Mouse (Mus musculus) erythroblast, embryonic 14.5 days (primary cell): Measurements from ENCODE around the gene Ercc5. TPM values are rescaled to one million over a fixed set of nuclear protein-coding genes. Genes with fewer than 3 reads are reported as not detected.

Experiments used
- H3K27me3 ChIP-seq: 2 replicates; pipeline ENCODE4 v1.6.1; 2012; ENCODE audit warnings: inconsistent platforms; ENCODE audit not compliant: control insufficient read depth
- H3K36me3 ChIP-seq: 2 replicates; pipeline ENCODE4 v1.6.1; 2012; ENCODE audit warnings: mild to moderate bottlenecking, inconsistent platforms; ENCODE audit not compliant: control insufficient read depth
- H3K4me1 ChIP-seq: 2 replicates; pipeline ENCODE4 v1.6.1; 2012; ENCODE audit warnings: inconsistent platforms; ENCODE audit not compliant: control insufficient read depth
- H3K4me3 ChIP-seq: replicated peaks from 2 replicates; pipeline ENCODE3; 2012; ENCODE audit warnings: moderate library complexity, mild to moderate bottlenecking, inconsistent platforms
- H3K9me3 ChIP-seq: 2 replicates; pipeline ENCODE4 v1.6.1; 2012; ENCODE audit warnings: low read length, inconsistent platforms, mixed read lengths; ENCODE audit not compliant: control insufficient read depth
- GATA1 ChIP-seq: IDR thresholded peaks from 2 replicates; pipeline ENCODE4 v1.6.1; 2012; ENCODE audit warnings: low read length, inconsistent platforms, mixed read lengths
- TAL1 ChIP-seq: IDR thresholded peaks from 3 replicates; pipeline ENCODE4 v1.6.1; 2012; ENCODE audit warnings: low read length, inconsistent platforms, mixed read lengths
- polyA plus RNA-seq: library from polyadenylated mRNA; stranded (reverse); fragments of >175 nt; gene quantifications from 2 replicates; pipeline ENCODE4 v1.2.3, GENCODE M21; 2012

Gene Ercc5
- polyA plus RNA-seq, 1 experiment, result 0.04 TPM

DNA sequence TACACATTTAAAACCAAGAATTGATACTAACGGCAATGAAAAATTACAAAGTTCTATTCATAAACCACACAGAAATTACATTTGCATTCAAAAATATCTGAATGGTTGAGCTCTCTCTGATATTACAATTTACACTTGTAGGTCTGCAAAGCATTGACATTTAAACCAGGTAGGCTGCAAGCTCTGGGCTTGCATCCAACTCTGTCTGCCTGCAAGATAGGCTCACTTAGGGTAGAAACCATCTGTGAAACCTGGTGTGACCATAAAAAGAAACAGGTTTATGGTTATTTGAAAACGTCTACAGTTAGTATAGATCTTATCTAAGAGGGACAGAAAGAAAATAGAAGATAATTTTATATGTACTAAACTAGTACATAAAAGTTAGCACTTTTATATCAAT is 69.6 kb downstream of the Ercc5 start:
- Histone ChIP-seq H3K4me1 (no peaks in the 10 kb centered on the region), H3K36me3 (no peaks in the 10 kb centered on the region), H3K27me3 (no peaks in the 10 kb centered on the region), H3K4me3 (no peak overlapping the region), H3K9me3 (no peaks in the 10 kb centered on the region)
- TF ChIP-seq TAL1, result no peak
- no peak for TF ChIP-seq GATA1

DNA sequence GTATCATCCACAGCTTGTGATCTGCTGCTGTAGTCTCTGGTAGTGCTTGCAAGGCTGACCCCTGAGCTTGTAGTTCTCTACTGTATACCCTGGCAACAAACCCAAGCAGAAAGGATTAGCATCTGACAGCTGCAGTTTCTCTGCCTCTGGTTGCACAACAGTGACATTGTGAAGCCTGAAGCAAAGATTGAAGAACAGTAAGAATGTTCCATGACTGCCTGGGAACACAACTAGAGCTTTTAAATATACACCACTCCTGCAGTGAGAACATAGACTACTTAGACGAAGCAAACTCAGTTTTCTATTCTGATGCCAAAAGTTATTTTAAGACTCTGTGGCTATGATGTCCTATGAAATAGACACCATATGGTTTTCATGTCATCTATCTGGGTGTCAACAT is 71.3 kb downstream of the Ercc5 start, which contains the start of gene Mettl21e:
Mettl21e (minus strand) TSS at position 86 of the 400 bp plus-strand sequence.
- no peaks in the 10 kb centered on the region for H3K27me3 ChIP-seq
- H3K9me3 ChIP-seq, result no peaks in the 10 kb centered on the region
- no peak for TF ChIP-seq TAL1
- no peak for TF ChIP-seq GATA1
- no peak within 1 kb of the TSS for H3K4me3 ChIP-seq
- no peaks in the 10 kb centered on the region for H3K4me1 ChIP-seq
- no peaks in the 10 kb centered on the region for H3K36me3 ChIP-seq

DNA sequence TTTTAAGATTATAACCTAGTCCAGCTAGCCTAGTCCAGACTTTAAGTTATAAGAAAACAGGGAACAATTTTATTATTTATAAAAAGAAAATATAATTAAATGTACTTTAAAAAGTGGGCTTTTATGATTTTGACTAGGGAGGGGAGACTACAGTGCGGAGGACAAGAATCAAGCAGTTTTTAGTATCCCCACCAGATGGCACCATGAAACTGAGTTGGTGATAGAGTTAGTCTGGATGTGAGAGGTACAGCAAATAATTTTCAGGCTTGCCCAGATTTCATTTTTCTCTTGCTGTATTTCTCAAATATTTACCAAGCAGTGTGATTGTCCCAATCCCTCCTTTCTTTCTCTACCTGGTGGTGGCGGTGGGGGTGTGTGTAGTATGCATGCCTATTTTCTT is 81.5 kb downstream of the Ercc5 start:
- Histone ChIP-seq H3K4me3 (no peak overlapping the region), H3K9me3 (no peaks in the 10 kb centered on the region), H3K27me3 (no peaks in the 10 kb centered on the region), H3K36me3 (no peaks in the 10 kb centered on the region), H3K4me1 (no peaks in the 10 kb centered on the region)
- TF ChIP-seq GATA1, result no peak
- TF ChIP-seq TAL1, result no peak

Other genes starting within 250 kb of the Ercc5 start
- gene Tpp2, start 214.1 kb upstream of the Ercc5 start, polyA plus RNA-seq, result 0.13 and 0.33 TPM in 2 replicates
- not detected in 2 replicates for gene Mettl21c, start 127.7 kb upstream of the Ercc5 start, polyA plus RNA-seq
- 0.02 TPM in 1 of 2 replicates, not detected in the other for gene Gm8251, start 85.8 kb upstream of the Ercc5 start, polyA plus RNA-seq
- gene Tex30, start 45.3 kb upstream of the Ercc5 start, polyA plus RNA-seq, result 0.37 and 0.63 TPM in 2 replicates
- 0.10 TPM in 1 of 2 replicates, not detected in the other for gene Kdelc1, start 28.9 kb upstream of the Ercc5 start, polyA plus RNA-seq
- 0.06 TPM in 1 of 2 replicates, not detected in the other for gene Bivm, start 28.8 kb upstream of the Ercc5 start, polyA plus RNA-seq
- not detected in 2 replicates for gene Mettl21e, start 71.2 kb downstream of the Ercc5 start, polyA plus RNA-seq